Mouse (Mus musculus): Measurements from ENCODE around the gene Kdm4b.

The Kdm4b gene

DNA sequence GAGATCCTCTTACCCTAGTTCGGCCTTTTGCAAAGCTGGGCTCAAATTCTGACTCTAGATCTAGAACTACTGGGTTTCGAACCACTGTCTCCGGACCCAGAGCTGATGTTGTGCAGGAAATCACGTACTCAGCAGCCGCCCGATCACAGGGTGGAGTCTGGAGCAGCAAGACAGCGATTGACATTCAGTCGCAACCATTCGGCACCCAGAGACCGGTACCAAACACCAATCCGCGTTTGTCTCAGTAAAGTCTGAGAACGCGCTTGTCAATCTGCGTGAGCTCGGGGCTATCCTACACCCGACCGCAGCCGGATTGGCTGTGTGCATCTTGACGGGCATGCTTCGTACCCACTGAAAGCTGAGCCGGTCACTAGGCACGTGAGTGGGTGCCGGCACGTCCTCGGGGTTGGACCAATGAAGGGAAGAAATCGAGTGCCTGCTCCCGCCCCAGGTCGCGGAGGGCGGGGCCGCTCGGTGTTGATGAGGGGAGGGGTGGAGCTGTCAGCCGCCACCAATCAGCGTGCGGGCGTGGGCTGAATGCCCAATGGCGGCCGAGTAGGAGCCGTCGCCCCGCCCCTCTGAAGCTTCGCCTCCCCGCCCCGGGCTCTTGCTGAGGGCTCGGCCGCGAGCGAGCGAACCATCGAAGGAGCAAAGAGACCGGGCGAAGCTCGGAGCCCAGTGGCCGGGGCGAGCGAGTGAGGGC is at the start of gene Kdm4b:
Gene Kdm4b (plus strand): TSS at position 613 of the 703 bp plus-strand sequence.
- peak; percentile 99 for DNase-seq (ENCODE audit: low spot score)

DNA sequence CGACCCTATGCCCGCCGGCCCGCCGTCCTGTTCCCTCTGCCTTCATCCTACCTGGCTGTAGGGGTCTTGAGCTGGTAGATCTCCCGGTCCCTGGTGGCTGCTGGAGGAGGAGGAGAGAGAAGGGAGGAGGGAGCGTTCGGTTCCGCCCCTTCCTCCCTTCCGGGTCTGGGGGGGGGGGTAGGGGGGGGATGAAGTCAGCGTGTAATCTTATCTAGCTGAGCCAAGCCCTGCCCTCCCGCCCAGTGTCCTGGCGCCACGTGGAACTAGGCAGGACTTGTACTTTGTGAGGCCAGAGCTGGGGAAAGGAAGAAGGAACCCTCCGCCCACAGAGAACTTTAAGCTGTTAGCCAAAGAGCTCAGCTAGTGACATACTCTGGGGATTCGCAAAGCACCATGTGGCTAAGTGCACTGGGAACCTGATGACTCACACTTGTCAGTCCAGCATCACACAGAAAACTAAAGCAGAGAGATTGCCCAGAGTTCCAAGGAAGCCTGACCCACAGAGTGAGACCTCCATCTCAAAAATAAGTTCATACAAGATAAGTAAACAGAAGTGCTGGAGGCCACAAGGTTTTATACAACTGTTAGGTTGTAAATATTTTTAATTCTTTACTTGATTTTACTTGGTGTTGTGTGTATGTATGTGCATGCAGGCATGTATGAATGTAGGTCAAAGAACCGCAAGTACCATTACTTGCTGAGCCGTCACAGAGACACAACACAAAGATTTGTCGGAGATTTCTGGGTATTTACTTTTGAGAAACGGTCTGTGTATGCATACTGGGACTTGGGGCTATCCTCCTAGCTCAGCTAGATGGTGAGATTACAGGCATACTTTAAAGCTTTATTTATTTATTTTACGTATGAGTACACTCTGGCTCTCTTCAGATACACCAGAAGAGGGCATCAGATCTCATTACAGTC is 49.0 kb upstream of the Kdm4b start, which contains the start of gene Ticam1:
Gene Ticam1 (minus strand): TSS at position 144 of the 924 bp plus-strand sequence.
- DNase-seq (ENCODE audit: low spot score) = peak; percentile 91

DNA sequence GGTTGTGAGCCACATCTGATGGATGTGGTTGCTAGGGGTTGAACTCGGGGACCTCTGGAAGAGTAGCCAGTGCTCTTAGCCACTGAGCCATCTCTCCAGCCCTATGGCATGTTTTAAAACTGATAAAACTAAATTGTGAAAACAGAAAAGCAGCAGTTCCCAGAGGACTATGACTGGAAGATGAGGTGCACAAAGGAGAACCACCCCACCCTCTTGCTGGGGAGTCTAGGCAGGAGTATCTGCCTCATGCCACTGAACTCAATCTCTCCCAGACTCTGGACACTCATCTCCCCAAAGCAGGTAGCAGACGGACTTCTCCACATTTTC is 48.3 kb upstream of the Kdm4b start:
- no peak for DNase-seq (ENCODE audit: low spot score)

DNA sequence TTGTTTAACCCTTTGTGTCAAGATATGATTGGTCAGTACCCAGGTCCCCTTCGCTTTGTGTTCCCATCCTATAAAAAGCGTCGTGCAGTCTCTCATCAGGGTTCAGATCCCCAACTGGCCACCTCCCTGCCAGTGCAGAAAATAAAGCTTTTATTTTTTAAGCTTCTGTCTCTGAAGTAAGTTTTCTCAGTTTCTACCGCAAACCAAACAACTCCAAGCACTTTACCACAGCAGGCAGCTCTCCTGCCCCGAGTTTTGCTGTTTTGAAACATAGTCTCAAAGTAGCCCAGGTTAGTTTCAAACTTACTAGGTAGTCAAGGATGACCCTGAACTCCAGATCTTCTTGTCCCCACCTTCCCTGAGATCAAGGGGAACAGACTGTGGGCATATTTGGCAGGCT is 47.5 kb upstream of the Kdm4b start:
- no peak for DNase-seq (ENCODE audit: low spot score)

DNA sequence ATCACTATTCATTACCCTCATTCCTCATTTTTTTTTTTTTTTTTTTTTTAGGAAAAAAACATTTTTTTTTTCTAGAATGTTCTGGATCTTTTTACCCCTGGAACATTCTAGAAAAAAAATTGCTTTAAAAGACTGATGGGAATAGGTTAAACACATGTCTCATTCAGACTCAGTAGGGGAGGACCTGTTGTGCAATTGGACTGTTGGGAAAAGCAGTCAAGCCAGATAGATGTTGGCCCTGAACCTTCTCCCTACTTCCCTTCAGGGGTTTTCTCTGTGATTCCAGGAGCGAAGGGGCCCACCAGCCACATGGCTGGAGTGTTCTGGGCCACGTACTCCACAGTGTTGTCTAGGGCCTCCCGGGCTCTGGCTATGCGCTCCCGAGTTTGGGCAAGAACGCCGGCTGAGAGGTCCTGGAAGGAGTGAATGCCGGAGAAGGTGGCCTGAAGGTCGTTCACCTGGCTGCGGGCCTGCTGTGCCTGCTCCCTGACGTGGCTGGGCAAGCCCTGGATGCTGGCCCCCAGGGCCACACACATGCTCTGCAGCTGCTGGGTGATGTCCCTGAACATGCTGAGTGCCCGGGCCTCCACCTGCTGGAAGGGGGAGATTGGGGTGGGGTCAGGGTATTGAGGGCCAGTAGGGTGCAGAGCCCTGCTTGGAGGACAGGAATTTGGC is 46.2 kb upstream of the Kdm4b start:
- no peak for DNase-seq (ENCODE audit: low spot score)

DNA sequence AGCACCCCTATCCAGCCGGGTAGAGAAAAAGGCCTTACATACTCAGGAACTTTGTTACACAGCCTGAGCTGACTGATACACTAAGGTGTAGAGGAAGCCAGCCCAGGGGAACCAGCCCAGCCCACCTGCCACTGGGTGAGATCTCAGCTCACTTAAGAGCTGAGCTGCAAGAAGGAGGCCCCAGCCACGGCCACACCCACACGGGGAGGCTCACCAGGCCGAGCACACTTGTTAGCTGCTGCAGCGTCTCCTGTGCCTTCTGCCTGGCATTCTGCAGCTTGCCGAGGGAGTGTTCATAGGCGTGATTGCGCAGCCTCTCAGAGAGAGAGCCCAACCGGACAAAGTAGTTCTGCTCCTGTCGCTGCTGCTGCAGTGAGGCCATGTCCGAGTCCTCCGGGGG is 44.7 kb upstream of the Kdm4b start:
- DNase-seq (ENCODE audit: low spot score) = no peak

DNA sequence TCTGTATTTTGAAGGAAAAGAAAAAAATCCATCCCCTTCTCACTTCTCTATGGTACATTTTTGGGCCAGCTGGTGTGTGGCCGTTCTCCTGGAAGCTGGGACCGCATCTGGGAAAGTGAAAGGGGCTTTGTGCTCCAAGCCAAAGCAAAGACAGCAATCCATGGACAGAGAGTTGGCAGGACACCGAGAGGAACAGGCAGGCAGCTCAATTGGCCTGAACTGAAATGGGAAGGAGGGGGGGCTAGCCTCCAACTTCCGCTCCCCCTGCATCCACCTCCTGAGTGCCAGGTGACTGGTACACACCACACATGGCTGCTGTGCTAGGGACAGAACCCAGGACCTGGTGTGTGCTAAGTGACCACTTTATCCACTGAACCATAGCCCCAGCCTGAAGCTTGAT is 43.1 kb upstream of the Kdm4b start:
- DNase-seq (ENCODE audit: low spot score) = no peak

DNA sequence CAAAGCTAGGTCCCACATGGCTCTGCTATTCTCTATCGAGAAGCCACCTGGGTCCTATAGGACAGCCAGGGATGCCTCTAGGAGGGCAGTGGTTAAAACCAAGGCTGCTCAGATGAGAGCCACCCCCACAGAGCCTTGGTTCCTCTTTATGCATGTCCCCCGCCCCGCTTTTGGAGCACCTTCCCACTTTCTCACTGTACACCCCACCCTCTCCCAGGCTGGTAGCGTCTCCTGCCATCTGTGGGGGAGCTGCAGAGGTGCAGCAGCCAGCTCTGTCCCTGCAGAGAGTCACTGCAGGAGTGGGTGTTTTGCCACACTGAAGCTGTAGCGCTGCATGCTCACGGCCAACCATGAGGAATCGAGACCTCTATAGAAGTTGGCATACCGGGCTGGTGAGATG is 42.5 kb upstream of the Kdm4b start:
- no peak for DNase-seq (ENCODE audit: low spot score)

DNA sequence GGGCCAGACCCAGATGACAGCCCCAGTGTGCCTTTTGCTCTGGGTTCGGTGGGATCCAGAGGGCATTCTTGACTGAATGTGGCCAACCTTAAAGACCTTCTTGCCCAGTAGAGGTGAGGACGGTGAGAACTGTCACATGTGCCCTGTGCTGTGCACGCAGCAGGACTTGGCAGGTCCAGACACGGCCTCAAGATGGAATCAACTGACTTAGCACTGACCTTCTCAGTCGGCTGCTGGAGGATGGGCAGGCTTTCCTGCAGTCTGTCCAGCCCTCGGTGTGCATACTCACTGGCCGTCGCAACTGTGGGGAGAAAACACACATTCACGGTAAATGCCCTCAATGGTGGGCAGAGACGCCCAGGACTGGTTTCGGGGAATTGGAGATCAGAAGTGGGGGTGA is 39.9 kb upstream of the Kdm4b start:
- no peak for DNase-seq (ENCODE audit: low spot score)

DNA sequence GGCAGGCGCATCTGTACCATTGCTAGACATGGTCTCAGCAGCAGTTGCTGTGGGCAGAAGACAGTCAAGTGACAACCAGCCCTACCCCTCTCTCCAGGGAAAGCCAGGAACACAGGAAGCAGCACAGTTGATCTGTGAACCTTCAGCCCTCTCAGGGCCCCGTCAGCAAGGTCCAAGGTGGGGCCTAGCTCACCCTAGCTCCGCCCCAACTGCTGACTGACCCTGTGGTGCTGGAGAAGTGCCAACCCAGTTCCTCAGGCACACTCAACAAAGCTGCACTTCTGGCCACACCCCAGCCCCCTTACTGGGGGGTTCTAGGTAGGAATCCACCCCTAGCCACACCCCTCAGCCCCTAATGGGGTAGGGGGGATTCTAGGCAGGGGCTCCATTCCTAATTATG is 38.0 kb upstream of the Kdm4b start:
- DNase-seq (ENCODE audit: low spot score) = peak; percentile 56

DNA sequence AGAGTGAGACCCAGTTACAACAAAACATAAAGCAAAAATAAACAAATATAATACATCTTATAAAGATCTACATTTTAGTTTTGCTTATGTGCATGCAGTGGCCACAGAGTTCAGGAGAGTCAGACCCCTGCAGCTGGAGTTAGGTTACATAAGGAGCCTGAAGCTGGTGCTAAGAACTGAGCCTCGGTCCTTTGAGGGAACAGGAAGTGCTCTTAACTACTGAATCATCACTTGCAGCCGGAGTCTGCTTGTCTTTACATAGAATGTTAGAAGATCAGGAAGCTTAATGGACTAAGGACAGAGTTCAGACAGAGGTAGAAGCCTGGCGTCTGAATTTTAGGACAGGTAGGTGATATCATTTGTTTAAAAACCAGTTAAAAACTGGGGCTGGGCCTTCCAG is 37.0 kb upstream of the Kdm4b start:
- no peak for DNase-seq (ENCODE audit: low spot score)

DNA sequence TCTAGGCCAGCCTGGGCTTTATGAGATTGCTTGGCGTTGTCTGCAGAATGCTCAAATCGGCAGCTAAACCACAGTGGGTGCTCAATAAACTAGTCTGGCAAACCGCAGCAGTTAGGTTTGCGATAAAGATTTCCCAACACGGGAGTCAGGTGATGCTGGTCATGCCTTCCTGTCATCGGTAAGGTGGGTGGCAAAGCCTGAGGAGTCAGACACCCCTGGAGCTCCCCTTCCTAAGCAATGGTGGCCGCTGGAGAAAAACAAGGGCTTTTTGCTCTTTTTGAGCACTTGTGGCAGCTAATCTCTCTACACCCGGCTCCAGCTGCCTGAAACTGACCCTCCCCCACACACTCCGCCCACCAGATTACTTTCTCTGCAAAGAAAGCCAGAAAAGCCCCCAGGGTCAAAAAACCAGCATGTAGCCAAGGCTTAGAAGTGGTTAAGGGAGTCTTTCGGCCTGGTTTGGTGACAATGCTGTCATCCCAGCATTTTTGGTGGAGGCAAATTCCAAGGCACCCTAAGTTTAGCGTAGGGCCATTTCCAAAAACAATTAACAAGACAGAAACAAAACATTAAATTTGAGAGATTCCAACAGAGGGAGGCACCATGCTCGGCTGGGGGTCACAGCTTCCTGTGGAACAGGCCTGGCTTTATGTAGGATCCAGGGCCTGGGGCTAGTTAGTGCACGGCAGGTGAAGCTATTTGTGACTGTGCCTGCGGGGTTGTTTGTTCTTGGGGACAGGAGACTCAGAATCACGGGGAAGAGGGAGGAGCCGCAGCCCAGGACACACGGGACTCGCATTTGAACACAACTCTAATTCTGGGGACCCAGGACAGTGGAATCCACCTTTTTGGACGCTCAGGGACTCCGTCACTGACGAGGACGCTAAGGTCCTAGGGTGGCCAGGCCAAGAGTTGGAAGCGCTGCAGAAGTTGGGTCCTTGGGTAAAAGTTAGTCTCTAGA is 36.2 kb upstream of the Kdm4b start:
- DNase-seq (ENCODE audit: low spot score) = peak; percentile 59

DNA sequence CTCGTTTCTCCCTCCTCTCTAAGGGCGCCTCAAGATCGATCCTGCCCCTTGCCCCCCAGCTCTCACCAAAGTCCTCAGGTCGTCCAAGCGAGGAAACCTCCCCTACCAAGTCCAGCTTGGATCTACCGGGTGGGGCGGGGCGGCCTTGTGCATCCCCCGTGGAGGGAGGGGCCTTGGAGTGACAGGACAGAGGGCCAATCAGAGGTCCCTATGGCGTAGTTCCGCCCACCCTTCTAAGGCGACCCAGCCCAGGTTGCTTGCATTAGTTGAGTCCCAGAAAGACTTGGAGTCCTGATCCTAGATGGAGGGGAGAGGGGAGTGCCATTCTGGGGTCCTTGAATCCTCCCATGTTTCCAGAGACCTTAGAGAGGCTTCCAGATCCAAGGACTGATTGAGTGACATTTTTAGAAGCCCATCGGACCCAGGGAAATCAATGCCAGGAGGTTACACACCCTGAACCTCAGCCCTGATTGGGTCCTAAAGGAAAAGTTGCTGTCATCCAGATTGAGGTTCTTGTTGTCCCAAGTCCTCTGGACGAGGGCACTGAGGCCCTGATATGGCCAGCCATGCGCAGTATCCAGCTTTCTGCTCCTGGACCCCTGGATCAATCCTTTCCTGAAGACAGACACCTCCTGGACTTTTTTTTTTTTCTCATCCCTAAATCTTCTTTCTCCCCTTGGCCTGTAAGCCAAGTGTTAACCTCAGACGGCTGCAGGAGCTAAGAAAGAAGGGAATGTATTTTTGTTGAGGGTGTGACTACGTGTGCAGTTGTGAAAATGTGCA is 35.3 kb upstream of the Kdm4b start:
- peak; percentile 99 for DNase-seq (ENCODE audit: low spot score)

DNA sequence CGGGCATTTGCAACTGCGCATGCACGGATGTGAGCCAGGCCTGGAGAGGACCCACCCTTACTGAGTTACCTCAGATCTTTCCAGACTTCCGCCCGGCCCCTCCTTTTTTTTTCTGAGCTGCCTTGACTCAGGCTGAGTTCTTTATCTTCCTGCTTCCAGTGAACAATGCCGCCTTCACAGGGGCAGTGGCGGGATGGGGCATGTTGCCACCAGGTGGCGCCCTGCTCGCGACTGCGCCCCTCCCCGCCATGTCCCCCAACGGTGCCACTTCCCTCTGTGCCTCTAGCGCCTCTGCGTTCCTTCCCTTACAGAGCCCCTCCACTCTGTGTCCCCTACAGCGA is 34.7 kb upstream of the Kdm4b start:
- DNase-seq (ENCODE audit: low spot score) = peak; percentile 94

DNA sequence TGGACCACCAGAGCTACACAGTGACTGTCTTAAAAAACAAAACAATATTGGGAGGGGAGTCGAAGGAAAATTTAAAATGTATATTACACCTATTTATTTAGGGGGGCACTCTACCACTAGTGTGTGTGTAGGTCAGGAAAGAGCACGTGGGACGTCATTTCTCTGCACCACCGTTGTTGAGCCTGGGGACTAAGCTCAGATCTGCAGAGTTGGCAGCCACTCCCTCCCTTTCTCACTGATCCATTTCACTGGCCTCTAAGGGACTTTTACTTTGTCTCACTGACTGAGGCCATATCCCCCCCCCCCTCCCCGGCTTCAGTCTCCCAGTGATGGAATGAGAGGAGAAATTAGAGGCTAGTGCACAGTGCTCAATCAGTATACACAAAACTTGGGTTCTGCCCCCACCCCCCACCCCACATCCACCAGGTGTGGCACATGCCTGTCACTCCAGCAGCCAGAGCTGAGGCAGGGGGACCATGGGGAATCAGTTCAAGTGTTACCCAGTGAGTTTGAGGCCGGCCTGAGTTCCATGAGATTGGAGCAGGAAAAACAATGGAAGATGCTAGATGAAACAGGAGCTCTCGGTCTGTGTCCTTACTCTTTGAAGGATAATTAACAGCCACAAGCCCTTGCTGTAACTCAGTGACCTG is 33.9 kb upstream of the Kdm4b start:
- no peak for DNase-seq (ENCODE audit: low spot score)

DNA sequence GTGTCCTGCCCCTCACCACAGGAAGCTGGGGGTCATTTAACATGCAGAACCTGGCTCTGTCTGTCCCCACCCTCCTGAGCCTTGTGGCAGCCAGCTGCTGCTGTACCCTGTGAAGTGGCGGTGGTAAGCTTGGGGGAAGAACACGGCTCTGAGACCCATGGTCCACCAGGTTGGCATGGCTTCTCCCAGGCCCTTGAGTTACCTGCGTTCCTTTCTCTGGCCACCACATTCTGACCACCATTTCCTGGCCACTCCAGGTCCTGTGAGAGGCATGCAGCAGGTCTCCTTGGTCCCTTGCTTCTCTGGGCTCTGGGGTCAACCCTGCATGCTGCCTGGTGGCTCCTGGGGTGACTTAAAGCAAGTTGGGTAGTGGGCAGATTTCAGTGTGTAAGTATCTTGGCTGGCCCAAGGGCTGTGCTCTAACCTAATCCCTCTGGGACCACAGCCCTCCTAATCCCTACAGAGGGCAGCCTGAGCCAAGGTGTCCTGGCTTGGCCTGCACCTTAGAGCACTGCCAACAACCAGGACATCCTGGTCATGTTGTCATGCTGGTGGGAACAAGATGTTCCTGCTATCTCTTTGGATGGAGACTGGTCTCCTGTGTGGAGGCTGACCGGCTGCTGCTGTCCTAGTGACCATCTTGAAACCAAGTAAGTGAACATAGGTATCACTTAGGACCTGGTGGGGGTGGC is 33.2 kb upstream of the Kdm4b start, which contains the start of gene Plin3:
Gene Plin3 (minus strand): TSS at position 343 of the 692 bp plus-strand sequence.
- no peak for DNase-seq (ENCODE audit: low spot score)

DNA sequence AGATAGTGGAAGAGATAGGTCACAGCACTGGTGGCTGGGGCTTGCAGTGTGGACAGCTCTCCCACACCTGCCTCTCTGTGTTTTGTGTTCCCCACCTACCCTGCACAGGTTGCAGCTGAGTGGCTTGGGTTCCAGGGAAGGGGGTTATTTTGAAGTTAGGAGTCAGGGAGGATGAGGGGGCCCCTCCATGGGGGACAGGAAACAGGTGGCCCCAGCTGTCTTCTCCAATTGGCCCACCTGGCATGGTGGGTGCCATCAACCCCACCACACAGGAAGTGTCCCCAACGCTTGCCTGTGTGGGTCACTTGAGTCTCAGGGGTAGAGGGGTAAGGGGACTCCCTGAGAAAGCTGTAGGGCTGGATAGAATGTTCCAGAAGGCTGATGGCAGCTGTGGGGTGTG is 32.6 kb upstream of the Kdm4b start:
- no peak for DNase-seq (ENCODE audit: low spot score)

DNA sequence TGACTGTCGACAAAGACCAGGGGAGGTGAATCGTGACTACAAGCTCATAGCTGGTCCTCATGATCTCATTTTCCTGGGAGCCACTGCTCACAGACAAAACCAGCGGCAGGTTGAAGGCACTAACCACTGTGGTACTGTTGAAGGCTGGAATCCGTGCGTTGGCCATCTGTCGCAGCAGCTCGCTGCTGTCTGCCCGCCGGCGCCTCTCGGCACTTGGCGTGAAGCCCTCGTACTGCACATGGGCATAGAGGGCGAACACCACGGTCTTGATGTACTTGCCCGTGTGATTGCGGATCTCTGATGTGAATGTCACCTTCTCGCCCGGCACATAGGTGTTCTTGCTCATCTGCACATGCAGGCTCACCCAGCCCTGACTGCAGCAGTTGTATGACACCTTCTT is 31.6 kb upstream of the Kdm4b start:
- no peak for DNase-seq (ENCODE audit: low spot score)

DNA sequence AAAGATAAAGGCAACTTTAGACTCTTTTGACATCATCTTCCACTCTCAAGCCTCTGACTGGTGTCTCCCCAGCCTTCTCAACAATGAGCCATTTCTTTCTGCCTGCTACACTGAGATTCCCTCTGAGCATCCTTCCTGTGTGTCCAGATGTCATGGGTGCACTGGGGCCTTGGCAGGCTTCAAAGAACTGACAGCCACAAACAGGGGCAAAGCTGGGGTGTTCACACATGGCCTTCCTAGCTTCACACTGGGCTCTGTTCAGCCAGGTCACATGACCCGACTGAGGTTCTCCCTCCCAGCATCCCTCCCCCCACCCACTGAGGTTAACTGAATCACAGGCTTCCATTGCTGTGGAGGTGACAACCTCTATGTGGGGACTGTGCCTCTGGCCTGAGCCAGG is 29.7 kb upstream of the Kdm4b start:
- DNase-seq (ENCODE audit: low spot score) = no peak

DNA sequence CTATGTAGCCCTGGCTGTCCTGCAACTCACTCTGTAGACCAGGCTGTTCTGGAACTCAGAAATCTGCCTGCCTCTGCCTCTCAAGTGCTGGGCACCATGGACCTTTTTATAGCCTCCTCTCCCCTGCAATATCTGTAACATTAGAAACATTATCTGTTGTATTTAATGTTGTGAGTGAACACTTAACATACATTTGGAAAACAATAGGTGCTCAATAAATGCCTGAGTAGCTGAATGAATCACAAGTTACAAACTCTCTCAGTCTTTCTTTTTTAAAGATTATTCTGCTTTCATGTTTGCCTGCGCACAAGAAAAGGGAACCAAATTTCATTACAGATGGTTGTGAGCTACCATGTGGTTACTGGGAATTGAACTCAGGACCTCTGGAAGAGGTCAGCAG is 27.6 kb upstream of the Kdm4b start:
- no peak for DNase-seq (ENCODE audit: low spot score)
